Mouse (Mus musculus) CH12F3 (cell line): Measurements from ENCODE around the gene Fosl2.

ENCODE experiments used
- in situ Hi-C: fragments of 300-500 bp; cut with MboI; formaldehyde crosslinking; loops from 2 replicates; pipeline ENCODE4 v1.14.3; 2020; ENCODE audit warnings: low sequenced_read_pairs

Fosl2 gene

GRCm38 (mm10) chr5:32132971-32133501, 2.6 kb upstream of the Fosl2 start:
- in situ Hi-C loops, result loop anchor here (25.0 kb wide), 1 partner anchor 421 kb away; no protein-coding TSS in a partner anchor

- in situ Hi-C loops, result loop anchor here (25.0 kb wide), 1 partner anchor 421 kb away; no protein-coding TSS in a partner anchor
These were observed 2.0 kb upstream of the Fosl2 start for GRCm38 (mm10) chr5:32133549-32134004.

GRCm38 (mm10) chr5:32134051-32134732, 1.4 kb upstream of the Fosl2 start:
- in situ Hi-C loops, result loop anchor here (25.0 kb wide), 1 partner anchor 422 kb away; no protein-coding TSS in a partner anchor

- in situ Hi-C loops, result loop anchor here (25.0 kb wide), 1 partner anchor 423 kb away; no protein-coding TSS in a partner anchor
These were observed 682 bp upstream of the Fosl2 start for GRCm38 (mm10) chr5:32134903-32135335.

GRCm38 (mm10) chr5:32136301-32136863, 781 bp downstream of the Fosl2 start:
- in situ Hi-C loops, result loop anchor here (25.0 kb wide), 1 partner anchor 424 kb away; no protein-coding TSS in a partner anchor

GRCm38 (mm10) chr5:32137106-32137522, 1.5 kb downstream of the Fosl2 start:
- in situ Hi-C loops, result loop anchor here (25.0 kb wide), 1 partner anchor 425 kb away; no protein-coding TSS in a partner anchor

GRCm38 (mm10) chr5:32138446-32139195, 3.0 kb downstream of the Fosl2 start:
- in situ Hi-C loops, result loop anchor here (25.0 kb wide), 1 partner anchor 426 kb away; no protein-coding TSS in a partner anchor

- in situ Hi-C loops, result loop anchor here (25.0 kb wide), 1 partner anchor 427 kb away; no protein-coding TSS in a partner anchor
These were observed 4.0 kb downstream of the Fosl2 start for GRCm38 (mm10) chr5:32139516-32140037.

GRCm38 (mm10) chr5:32141899-32142298, 6.3 kb downstream of the Fosl2 start:
- in situ Hi-C loops, result loop anchor here (25.0 kb wide), 1 partner anchor 430 kb away; no protein-coding TSS in a partner anchor

- in situ Hi-C loops, result loop anchor here (25.0 kb wide), 1 partner anchor 431 kb away; no protein-coding TSS in a partner anchor
These were observed 7.9 kb downstream of the Fosl2 start for GRCm38 (mm10) chr5:32143433-32143970.

- in situ Hi-C loops, result loop anchor here (25.0 kb wide), 1 partner anchor 434 kb away; no protein-coding TSS in a partner anchor
These were observed 10.7 kb downstream of the Fosl2 start for GRCm38 (mm10) chr5:32146281-32146680.

- in situ Hi-C loops, result loop anchor here (25.0 kb wide), 1 partner anchor 436 kb away; no protein-coding TSS in a partner anchor
These were observed 13.0 kb downstream of the Fosl2 start for GRCm38 (mm10) chr5:32148593-32148992.

GRCm38 (mm10) chr5:32151244-32151643, 15.6 kb downstream of the Fosl2 start:
- in situ Hi-C loops, result no loop called here

GRCm38 (mm10) chr5:32152725-32153417, 17.3 kb downstream of the Fosl2 start:
- in situ Hi-C loops, result no loop called here

- in situ Hi-C loops, result no loop called here
These were observed 17.8 kb downstream of the Fosl2 start for GRCm38 (mm10) chr5:32153418-32153740.

- in situ Hi-C loops, result no loop called here
These were observed 18.3 kb downstream of the Fosl2 start for GRCm38 (mm10) chr5:32153791-32154490.

GRCm38 (mm10) chr5:32154931-32155688, 19.5 kb downstream of the Fosl2 start:
- in situ Hi-C loops, result no loop called here

- in situ Hi-C loops, result no loop called here
These were observed 20.3 kb downstream of the Fosl2 start for GRCm38 (mm10) chr5:32155927-32156326.
